Mouse (Mus musculus) common myeloid progenitor, adult 5-6 weeks (primary cell): ENCODE measurements around the gene Trp53tg5. TPM values are rescaled to one million over a fixed set of nuclear protein-coding genes. Genes with fewer than 3 reads are reported as not detected.

Experiments
- ATAC-seq: replicated peaks from 2 replicates; pipeline ENCODE4 v1.8.0; 2016; ENCODE audit warnings: low read depth, mild to moderate bottlenecking, moderate TSS enrichment, inconsistent platforms; ENCODE audit not compliant: poor library complexity, severe bottlenecking
- total RNA-seq: library from RNA; stranded (forward); fragments of 200-1000, 187-1606 nt; gene quantifications from 2 replicates; pipeline ENCODE4 v1.2.3, GENCODE M21; 2017

Trp53tg5 gene
- total RNA-seq, 1 experiment from 2014 or later = not detected

DNA sequence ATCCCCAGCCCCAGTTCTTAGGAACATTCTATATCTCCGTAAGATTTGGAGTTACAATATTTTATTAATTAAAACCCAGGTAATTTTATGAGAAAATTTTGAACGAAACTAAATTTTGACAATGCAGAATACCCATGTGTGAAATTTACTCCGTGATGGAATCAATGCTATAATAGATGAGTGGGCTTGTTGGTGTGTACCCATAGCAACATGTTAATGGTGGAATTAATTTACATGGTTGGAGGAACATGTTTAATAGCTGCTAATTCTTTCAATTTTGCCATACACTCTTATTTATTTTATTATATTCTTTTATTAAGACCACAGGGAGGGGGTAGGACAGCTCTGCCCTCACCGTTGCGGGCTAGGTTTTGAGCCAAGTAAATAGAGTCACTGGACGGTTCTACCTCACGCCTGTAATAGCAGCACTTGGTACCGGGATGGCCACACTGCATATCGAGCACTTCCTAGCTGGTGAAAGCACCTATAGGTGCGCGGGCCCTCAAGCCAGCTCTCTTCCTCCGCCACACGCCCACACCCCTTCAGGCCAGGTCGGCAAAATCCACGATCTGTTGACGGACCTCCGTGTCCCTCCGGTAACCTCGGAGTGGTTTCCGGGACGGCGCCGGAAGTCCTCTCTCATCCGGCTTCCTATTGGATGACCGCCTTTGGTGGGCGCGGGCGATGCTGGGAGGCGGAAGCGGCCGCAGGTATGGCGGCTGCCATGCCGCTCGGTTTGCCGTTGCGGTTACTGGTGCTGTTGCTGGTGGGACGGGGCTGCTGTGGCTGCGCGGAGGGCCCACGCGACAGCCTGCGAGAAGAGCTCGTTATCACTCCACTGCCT lies 23.5 kb upstream of the Trp53tg5 start, which contains the start of gene Pigt:
TSS of gene Pigt (plus strand) at position 674 of the 844 bp plus-strand sequence.
- ATAC-seq = peak; percentile 93

DNA sequence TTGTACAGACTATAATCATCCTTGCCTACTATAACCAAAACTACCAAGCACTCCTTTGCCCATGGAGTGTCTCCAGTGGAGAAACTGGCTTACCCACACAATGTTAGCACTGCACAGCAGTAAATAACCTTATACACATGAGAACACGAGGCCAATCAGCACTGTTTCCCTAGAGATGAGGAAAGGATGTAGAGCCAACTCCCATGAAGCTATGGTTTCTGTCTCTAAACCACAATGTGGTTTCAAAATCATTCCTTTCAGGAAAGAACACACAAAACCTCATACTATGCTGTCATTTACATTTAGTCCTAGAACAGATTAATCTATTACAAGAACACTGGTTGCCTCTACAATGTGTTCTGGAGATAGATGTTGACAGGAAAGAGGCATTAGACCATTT lies 22.8 kb upstream of the Trp53tg5 start:
- peak; percentile 31; the same call in 1 of the 2 replicates for ATAC-seq

DNA sequence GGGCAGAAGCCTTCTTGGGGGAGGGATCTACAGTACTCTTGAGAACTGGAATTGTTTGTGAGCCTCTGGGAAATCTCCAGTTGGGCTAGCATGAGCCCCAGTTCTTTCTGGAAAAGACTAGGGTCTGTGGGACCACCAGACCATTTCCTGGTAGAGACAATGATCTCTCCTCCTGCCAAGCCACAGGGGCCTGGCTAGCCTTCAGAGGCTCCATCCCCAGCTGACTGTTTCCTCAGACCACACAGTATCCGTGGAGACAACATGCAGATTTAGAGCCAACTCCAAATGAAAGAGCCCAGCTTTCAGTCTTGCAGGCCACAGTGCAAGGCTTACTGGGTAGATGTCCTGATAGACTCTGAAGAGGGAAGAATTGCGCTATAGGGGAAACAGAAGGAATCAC lies 20.6 kb upstream of the Trp53tg5 start:
- ATAC-seq = no peak

DNA sequence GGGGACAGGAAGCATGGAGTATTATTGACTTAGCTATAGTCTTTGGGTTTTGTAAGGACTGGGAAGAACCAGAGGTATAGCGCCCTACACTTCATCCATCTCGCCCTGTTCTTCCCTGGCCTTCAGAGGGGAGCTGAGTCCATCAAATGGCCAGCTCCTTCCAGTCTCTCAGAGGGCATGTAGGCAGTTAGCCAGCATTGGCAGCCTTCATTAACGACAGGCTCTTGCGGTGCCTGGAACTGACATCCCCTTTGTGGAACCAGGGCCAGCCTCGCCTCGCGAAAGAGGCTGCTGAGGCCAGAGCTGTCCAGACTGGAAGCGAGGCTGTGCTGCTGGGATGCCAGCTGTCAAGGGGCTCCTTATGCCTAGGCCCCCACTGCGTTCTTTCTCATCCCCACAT lies 14.3 kb upstream of the Trp53tg5 start:
- no peak for ATAC-seq

DNA sequence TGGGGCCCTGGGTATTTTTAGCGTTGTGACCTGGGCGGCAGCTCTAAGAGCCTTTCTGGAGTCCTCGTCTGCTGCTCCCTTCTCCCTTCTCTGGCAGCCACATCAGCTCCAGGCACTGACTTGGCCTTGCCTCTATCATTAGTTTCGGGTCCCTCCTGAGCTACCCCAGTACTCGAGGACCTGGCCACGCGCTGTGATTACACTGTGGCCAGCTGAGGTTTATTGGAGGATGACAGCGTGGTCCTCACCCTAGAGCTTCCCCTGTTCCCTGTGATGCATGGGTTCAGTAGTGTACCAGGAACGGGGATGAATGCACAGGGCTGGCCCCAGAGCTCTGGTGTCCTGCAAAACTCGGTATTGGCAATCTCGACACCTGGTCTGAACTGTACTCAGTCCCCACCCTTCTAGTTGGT lies 13.6 kb upstream of the Trp53tg5 start:
- no peak for ATAC-seq

DNA sequence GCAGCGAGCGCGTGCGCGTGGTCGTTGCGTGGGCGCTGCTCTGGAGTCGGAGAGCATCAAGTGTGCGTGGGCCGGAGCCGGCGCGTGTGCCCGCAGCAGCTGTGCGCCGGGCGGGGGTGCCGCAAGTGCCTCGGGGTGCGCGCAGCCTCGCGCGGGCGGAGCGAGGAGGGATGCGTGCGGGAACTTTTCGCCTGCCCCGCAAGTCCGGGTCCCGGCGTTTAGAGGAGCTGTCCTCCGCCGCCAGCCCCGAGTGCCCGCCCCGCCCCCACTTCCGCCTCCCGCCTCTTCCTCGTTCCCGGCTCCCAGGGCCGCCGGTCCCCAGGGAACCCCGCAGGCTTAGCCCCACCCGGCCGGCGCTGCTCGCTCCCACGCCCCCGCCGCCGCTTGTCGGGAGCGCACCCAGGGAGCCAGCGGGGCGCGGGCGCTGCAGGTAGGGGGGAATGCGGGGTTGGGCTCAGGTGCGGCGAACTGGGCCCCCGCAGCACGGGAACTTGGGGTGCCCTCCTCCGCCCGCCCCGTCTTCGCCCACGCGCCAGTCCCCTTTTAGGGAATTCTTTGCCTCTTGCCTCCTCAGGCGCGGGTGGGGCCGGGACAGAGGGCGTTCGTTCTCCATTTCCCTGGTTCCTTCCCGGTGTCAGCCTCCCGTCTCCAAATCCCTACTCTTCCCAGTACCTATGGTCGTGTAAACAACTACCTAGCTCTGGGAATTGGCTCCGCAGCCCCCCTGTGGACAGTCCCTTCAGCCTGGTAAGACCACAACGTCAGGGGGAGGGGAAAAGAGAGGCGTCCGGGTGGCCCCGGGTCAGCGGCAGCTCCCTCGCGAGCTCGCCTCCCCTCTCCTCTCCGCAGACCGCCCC lies 13.0 kb upstream of the Trp53tg5 start:
- peak; percentile 33 for ATAC-seq

DNA sequence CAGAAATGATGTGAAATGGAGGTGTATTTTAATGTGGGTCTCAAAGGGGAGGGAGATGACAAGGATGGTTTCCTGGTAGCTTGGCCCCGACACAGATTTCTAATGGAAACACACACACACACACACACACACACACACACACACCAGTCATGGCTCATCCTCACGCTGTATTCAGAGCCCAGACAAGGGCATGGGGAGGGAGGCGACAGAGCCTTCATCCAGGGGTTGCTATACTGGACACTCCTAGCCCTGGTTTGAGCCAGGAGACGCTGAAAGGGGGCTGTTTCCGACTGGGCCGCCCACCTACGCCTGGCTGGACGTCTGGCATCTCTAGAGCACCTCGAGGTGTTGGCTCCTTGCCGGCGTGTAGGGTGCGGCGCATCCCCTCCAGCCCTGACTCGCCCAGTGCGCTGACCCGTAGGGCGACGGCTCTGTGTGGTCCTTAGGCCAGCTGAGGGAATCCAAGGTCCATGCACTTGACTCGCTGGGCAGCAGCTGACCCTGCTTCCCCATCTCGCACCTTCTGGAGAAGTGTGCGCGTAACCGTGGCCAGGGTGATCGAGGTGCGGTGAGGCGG lies 12.2 kb upstream of the Trp53tg5 start, which contains the start of gene Dbndd2:
TSS of gene Dbndd2 (plus strand) at position 426 of the 577 bp plus-strand sequence.
- 0 out of 2 replicates have a peak, but pooled peaks have one; percentile 30 for ATAC-seq

DNA sequence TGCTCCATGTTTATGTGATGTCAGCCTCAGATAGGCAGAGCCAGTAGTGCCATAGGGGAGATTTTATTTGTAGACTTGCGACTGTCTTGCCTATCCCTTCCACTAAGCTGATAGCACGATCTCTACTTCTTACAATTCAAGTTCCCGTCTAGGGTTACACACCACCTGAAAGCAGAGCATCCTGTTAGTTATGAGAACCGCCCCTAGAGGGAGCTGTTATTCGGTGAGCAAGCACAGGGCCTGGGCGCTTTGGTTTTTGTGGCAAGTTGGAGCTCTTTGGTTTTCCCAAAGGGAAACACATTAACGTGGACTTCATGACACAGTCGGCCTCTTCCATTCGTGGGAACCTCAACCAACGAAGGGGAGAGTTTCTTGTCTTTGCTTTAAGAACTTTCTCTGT lies 3.3 kb downstream of the Trp53tg5 start:
- ATAC-seq = peak; percentile 83

DNA sequence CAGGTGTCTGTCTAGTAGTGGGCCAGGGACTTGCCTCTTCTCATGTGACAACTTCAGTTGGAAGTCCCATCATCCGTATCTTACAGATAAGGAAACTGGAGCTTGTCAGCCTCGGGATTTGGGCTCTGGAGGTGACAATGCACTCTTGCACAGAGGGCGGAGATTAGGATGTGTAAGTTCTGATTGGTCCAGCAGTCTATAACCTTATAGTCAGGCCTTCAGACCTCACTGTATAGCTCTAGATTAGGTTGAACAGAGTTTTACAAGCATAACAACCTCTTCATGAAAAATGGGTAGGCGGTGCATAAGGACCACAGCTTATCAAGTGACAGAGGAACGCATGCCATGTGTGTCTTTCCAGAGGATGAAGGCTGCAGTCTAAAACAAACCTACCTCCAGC lies 6.7 kb downstream of the Trp53tg5 start:
- no peak; the same call in 1 of the 2 replicates for ATAC-seq

DNA sequence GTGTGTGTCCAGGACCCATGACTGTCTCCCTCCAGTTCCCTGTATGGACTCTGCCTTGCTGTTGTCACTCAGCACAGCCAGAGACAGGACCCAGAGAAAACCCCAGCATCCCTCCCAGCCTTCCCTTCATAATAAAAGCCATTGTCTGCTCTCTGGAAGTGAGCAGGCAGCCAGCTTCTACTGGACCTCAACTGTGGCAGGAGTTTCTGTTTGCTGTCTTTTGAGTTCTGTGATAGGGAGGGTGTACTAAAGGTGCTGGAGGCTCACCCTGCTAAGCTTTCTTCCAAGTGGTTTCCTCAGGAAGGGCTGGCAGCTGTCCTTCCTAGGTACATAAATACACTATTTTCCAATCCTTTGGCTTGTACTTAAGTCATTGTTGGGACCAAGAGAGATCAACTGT lies 8.4 kb downstream of the Trp53tg5 start:
- ATAC-seq = no peak

DNA sequence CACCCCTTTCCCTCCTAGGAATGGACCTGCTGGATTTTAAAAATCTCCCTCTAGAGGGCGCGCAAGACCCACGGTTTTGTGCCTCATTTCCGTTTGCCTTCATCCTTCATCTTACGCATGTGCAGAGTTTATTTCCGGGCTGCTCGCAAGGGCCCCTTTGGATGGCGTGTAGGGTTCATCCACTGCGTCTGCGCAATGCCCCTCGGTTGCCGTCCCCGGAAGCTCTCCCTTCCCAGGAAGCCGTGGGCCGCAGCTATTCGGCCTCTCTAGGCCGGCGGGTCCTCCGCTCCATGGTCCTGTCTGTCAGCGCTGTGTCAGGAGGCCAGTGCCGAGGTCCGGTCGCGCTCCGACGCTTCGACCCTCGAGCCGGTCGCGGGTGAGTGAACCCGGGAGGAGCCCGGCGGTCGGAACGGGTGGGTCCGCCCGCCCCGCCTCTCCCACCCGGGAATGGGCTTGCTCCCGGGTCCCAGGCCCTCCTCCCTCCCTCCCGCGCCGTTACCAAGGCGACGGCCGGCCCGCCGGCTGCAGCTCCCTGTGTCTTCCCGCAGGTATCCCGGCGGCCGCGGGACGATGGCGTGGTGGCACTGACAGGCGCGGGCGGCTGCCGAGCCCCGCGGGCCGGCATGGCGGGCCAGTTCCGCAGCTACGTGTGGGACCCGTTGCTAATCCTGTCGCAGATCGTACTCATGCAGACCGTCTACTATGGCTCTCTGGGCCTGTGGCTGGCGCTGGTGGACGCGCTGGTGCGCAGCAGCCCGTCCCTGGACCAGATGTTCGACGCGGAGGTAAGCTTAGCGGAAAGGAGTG lies 12.6 kb downstream of the Trp53tg5 start, which contains the start of gene Gm20458:
TSS of gene Gm20458 (plus strand) at position 223 of the 807 bp plus-strand sequence.
- peak; percentile 93 for ATAC-seq

DNA sequence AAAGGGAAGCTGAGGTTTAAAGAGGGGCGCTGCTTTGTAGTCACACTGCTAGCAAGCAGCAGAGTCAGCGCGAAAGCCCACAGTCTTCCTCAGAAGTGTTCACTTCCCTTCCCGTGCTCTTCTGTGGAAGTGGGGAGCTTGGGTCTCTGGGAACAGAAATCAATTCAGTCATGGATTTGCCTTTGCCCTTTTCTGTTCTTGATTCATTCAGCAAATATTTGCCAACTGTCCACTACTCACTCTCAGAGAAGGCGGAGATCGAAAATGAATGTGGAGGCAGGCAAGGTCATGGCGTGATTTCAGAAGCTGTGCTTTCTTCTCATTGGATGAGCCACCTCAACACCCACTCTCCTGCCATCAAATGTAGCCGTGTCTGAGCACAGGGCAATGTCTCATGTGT lies 15.0 kb downstream of the Trp53tg5 start:
- ATAC-seq = no peak; the same call in 1 of the 2 replicates

DNA sequence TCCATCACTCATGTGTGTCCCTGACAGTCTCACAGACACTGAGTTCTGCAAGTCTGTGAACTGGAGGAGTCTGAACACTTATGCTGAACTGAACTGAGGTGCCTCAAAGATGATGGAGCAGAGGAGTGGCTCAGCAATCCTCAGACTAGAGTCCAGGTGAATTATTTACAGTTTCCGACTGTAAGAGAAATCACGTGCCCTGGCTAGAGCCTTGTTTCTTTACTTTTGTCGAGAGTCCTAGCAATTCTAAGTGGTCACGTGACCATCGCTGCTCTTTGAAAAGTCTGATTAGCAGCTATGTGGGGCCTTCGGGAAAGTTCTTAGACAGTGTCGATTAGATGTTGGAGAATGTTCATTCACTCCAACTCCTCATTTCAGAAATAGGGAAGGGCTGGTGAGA lies 15.6 kb downstream of the Trp53tg5 start:
- no peak for ATAC-seq

DNA sequence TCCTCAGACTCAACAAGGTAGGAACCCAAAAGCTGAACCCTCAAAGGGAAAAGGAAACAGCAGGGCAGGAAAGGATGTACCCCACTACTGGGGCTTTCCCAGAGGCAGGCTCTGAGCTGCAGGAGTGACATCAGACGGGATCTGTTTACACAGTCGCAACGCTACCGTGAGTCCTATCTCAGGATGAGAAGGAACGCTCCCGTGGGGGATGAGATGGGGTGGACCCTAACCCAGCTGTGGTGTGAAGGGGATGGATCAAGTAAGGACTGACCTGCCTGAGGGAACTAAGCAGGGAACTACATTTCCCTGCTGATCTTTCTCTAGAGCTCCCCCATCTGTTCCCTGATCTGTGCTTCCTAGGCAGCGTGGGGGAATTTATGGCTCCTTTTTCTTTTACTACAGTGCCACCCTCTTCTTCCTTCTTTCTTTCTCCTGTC lies 16.6 kb downstream of the Trp53tg5 start, which contains the start of gene Sys1:
TSS of gene Sys1 (plus strand) at position 101 of the 437 bp plus-strand sequence.
- ATAC-seq = no peak

DNA sequence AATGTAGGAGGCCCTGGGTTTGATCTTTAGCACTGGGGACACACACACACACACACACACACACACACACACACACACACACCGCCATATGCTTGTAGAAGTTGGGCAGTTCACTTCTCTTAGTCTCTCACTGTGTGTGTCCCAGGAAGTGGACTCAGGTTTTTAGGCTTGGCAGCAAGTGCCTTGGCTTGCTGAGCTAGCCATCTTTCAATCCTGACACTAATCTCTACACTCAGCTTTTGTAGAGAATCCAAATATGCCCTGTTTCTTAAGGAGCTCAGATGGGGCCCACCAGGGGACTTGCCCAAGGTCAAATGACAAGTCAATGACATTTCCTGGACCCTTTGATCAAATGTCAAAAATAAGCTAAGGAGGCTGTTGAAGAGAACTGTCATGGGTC lies 17.1 kb downstream of the Trp53tg5 start:
- ATAC-seq = no peak

DNA sequence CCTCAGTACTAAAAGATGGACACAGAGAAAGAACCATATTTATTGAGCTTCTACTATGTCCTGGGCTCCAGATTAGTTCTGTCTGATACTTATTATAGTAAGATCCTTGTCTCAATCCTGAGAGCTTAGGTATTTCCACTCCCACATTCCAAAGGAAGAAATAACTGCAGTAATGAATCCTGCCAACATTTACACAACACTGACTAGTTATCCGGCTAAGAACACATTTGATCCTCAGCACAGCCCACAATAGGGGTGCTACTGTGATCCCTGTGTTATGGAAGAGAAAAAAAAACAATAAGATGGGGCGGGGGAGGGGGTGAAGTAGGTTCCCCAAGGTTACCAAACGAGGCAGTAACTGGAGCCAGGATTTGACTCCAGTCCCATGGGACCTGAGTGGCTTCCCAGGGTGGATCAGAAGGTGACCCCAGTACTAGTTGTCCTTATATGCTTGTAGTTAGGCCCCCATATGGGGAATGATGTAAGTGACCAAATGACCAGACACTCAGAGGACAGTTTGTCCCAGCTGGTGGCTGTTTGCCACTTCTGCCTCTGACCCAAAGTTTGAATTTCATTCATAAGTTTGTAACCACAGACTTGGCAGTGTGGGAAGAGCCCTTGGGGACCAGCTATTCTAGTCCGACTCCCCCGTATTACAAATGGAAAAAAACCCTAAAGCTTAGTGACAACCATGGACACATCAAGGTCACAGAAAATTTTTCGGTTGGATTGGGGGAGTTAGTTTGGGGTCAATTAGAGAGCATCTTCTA lies 17.9 kb downstream of the Trp53tg5 start:
- ATAC-seq = no peak

DNA sequence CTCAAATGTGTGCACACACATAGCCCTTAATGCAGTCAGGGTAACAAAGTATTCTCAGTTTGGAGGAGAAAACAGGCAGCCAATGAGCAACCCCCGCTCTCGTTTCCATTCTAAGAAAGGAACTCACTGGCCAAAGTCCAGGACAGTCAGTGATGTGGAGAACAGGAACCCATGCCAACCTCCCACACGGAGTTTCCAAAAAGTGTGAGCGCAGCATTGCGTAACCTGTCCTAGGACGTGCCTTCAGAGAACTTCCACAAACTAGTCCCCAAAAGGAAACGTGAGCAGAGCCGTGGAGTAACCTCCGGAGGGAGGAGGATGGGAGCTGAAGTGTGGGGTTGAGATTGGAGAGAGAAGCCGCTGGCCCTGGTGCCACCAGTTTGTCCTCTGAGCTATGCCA lies 18.7 kb downstream of the Trp53tg5 start:
- ATAC-seq = peak; percentile 53

DNA sequence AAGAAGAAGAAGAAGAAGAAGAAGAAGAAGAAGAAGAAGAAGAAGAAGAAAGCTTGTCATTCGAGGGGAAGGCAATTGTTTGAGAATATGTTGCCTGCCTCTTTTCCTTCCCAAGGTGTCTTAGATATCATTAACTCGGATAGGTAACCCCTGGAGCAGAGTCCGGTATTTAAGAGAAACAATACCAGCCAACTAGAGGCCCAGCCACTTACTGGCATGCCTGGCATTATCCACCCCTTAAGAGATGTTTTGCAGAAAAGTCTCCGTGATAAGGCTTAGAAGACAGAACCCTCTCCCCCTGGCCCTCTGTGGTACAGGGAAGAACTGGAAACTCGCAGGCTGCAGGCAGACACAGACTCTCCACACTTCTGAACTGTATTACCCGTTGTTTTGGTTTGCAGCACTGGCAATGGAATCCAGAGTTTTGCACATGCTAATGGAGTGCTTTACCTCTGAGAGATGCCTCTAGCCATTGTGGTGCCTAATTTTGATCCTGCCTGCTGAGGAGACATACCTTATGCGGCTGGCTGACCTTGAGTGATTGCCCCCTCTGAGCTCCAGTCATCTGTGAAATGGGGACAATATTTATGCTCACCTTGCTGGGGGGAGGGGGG lies 19.5 kb downstream of the Trp53tg5 start:
- no peak for ATAC-seq
